Mouse (Mus musculus) limb, embryonic 14.5 days (tissue): Measurements from ENCODE around the gene Prmt9. TPM values are rescaled to one million over a fixed set of nuclear protein-coding genes. Genes with fewer than 3 reads are reported as not detected.

Source experiments
- ATAC-seq: fragments of 200-750 bp; cut with Nextera tagmentation; 2 replicates; pipeline ENCODE4 v1.8.0; 2017; ENCODE audit warnings: low read depth, moderate number of reproducible peaks, moderate TSS enrichment; ENCODE audit not compliant: low FRiP score
- DNase-seq: peaks from one replicate; pipeline ENCODE4 v3.0.0-alpha.2; 2015; ENCODE audit warnings: low spot score
- H3K27ac ChIP-seq: fragments of 300-500 bp; sonication (generic); replicated peaks from 2 replicates; pipeline ENCODE4 v1.5.1; 2014; ENCODE audit warnings: low read depth, mild to moderate bottlenecking, low read length, moderate library complexity, mixed read lengths
- H3K27me3 ChIP-seq: fragments of 300-500 bp; sonication (generic); 2 replicates; pipeline ENCODE4 v1.6.1; 2014; ENCODE audit warnings: low read length, mixed read lengths; ENCODE audit not compliant: control insufficient read depth, insufficient read depth
- H3K36me3 ChIP-seq: fragments of 300-500 bp; sonication (generic); 2 replicates; pipeline ENCODE4 v1.6.1; 2014; ENCODE audit warnings: mild to moderate bottlenecking, low read length, moderate library complexity, mixed read lengths; ENCODE audit not compliant: control insufficient read depth, insufficient read depth
- H3K4me1 ChIP-seq: fragments of 300-500 bp; sonication (generic); 2 replicates; pipeline ENCODE4 v1.6.1; 2014; ENCODE audit warnings: antibody characterized with exemption, low read length, mixed read lengths; ENCODE audit not compliant: control insufficient read depth, insufficient read depth
- H3K4me2 ChIP-seq: fragments of 300-500 bp; sonication (generic); replicated peaks from 2 replicates; pipeline ENCODE4 v1.6.1; 2014; ENCODE audit warnings: low read depth, mild to moderate bottlenecking, low read length, moderate library complexity; ENCODE audit not compliant: severe bottlenecking
- H3K4me3 ChIP-seq: fragments of 300-500 bp; sonication (generic); replicated peaks from 2 replicates; pipeline ENCODE4 v1.5.1; 2014; ENCODE audit warnings: low read length
- H3K9ac ChIP-seq: fragments of 300-500 bp; sonication (generic); 2 replicates; pipeline ENCODE4 v1.6.1; 2014; ENCODE audit warnings: mild to moderate bottlenecking, low read depth, low read length, moderate library complexity; ENCODE audit not compliant: severe bottlenecking
- H3K9me3 ChIP-seq: fragments of 300-500 bp; sonication (generic); 2 replicates; pipeline ENCODE4 v1.6.1; 2016; ENCODE audit warnings: low read length; ENCODE audit not compliant: control insufficient read depth
- POLR2A ChIP-seq: fragments of 200-500 bp; IDR thresholded peaks from 2 replicates; pipeline ENCODE4 v1.8.0; 2012; ENCODE audit warnings: inconsistent platforms, mild to moderate bottlenecking, moderate library complexity, borderline replicate concordance; ENCODE audit not compliant: insufficient read depth, insufficient read length; ENCODE audit errors: extremely low read depth
- WGBS: fragments of 180-500 bp; shearing (Covaris S2); extraction: QIAGEN DNeasy Blood & Tissue Kit; methylation state at CpG from one replicate; pipeline ENCODE4 v1.1.7; 2014; 5-methylcytosine and 5-hydroxymethylcytosine counted together
- polyA plus RNA-seq, 2 experiments: library from polyadenylated mRNA; depleted of rRNA in 1 of 2; stranded (reverse) in 1 of 2; unstranded in 1 of 2; fragments of >200 nt; fragmentation: Nextera tagmentation in 1 of 2; extraction: Ambion mirVana in 1 of 2; gene quantifications; 2 replicates each; pipeline versions ENCODE4 v1.2.1 to v1.2.3; 2012 to 2014

The Prmt9 gene
- polyA plus RNA-seq, 2 experiments = 17.2 to 20.4 TPM

DNA sequence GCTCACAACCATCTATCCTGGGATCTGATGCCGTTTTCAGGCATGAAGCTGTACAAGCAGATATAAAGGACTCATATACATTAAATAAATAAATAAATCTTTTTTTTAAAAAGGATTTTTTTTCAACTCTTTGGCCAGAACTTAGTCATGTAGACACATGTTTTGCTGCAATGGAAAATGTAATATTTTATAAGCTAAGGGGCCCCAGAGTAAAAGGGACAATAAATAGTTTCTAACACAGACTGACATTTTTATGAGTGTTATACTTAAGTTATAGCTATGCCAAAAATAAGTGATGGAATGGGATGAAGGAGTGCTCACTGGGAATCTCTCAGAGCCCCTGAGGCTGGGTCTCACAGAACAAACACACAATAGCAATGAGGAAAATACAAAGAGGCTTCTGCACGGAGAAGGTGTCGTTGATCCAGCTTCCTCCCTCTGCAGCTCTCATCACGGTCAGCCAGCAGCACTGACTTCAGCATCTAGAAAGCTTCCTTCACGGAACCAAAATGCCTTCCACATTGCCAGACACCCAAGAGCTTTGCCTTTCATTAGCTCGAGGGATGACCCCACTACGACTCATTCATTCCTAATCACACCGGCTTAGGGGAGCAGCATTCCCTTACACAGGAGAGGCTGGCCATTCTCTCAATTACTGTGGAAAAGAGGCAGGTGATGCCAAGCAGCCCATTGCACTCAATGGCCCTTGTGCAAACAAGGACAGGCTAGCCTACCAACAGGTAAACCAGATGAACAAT, 28.0 kb upstream of the Prmt9 start:
- H3K27me3 ChIP-seq = no peaks in the 10 kb centered on the region
- 34% methylated on average over 8 of the region's 8 CpGs for WGBS
- TF ChIP-seq POLR2A = no peak
- ATAC-seq = no peak
- no peak overlapping the region for H3K4me3 ChIP-seq
- H3K9ac ChIP-seq = no peak overlapping the region
- DNase-seq = no peak
- no peaks in the 10 kb centered on the region for H3K36me3 ChIP-seq
- H3K4me2 ChIP-seq = no peak overlapping the region
- H3K9me3 ChIP-seq = no peaks in the 10 kb centered on the region
- no peak overlapping the region for H3K27ac ChIP-seq
- peaks cover 18% of the 10 kb centered on the region for H3K4me1 ChIP-seq

DNA sequence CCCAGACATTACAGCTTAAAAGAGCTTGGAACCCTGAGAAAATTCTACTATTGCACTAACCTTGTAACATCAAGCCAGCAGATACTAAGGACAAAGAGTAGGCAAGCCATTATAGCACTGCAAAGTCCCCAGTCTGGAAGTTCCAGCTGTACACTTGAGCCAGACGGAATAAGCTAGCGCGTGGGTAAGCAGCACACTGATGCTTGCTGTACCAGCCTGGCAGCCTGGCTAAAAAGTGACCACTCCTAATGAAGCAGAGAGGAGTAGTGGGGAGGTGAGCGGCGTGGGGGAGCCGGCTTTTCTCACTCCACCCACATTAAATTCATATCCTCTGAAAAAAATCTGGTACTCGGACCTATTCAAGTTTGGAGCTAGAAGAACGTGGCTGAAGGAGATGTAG, 26.2 kb upstream of the Prmt9 start:
- ATAC-seq (no peak), DNase-seq (no peak)
- Histone ChIP-seq H3K4me3 (no peak overlapping the region), H3K4me1 (peaks cover 13% of the 10 kb centered on the region; the same call in 1 of the 2 replicates), H3K27me3 (no peaks in the 10 kb centered on the region), H3K36me3 (no peaks in the 10 kb centered on the region), H3K9me3 (no peaks in the 10 kb centered on the region), H3K4me2 (no peak overlapping the region), H3K9ac (no peak overlapping the region), H3K27ac (no peak overlapping the region)
- no peak for TF ChIP-seq POLR2A
- WGBS = 60% methylated on average over 8 of the region's 8 CpGs

DNA sequence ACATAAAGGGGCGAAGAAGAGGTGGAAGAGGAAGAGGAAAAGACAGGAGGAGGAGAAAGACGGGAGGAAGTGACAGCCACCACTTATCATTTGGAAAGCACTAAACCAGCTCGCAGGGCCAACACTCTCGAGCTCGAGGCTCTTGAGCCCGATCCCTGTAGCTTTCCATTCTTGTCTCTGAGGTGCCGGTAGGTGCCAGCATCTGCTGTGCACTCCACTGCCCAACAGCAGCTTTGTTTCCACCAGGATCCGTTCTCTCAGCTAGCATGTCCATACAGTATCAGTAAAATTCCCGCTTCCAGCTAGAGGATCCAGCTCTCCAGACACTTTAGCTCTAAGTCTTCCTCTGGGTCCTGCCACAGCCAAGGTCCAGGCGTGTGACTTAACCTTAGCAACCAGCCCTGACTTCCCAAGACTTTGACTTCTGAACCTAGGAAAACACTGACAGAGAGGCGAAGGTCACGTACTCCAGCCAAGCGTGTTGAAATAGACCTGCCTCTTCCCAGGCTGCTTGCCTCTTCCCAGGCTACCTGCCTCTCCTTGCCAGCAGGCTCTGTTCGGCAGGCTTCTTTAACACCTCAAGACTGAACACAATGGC, 25.1 kb upstream of the Prmt9 start:
- ATAC-seq (no peak), DNase-seq (no peak)
- Histone ChIP-seq H3K36me3 (no peaks in the 10 kb centered on the region), H3K9ac (no peak overlapping the region), H3K4me2 (no peak overlapping the region), H3K4me1 (peaks cover 8% of the 10 kb centered on the region; the same call in 1 of the 2 replicates), H3K9me3 (no peaks in the 10 kb centered on the region), H3K4me3 (no peak overlapping the region), H3K27ac (no peak overlapping the region), H3K27me3 (no peaks in the 10 kb centered on the region)
- TF ChIP-seq POLR2A = no peak
- 65% methylated on average over 14 of the region's 14 CpGs for WGBS

DNA sequence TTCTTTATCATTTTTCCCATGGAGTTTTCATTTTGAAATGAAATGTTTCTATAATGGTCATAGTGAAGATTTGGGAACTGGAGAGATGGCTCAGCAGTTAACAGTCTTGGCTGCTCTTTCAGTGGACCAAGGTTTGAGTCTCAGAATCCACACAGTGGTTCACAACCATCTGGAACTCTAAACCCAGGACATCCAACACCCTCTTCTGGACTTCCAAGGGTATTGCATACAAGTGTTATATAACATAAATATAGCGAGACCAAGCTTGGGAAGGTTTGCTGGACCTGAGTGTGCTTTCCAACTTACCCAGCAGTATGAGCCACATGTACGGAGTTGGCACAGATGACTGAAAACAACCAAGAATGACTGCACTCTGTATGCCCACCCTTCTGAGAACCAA, 24.3 kb upstream of the Prmt9 start:
- no peak for TF ChIP-seq POLR2A
- no peak overlapping the region for H3K9ac ChIP-seq
- ATAC-seq (no peak), DNase-seq (no peak)
- no peak overlapping the region for H3K4me3 ChIP-seq
- H3K27ac ChIP-seq = no peak overlapping the region
- no peaks in the 10 kb centered on the region for H3K27me3 ChIP-seq
- no peak overlapping the region for H3K4me2 ChIP-seq
- peaks cover 5% of the 10 kb centered on the region; the same call in 1 of the 2 replicates for H3K4me1 ChIP-seq
- H3K36me3 ChIP-seq = no peaks in the 10 kb centered on the region
- no peaks in the 10 kb centered on the region for H3K9me3 ChIP-seq
- 96% methylated on average over 2 of the region's 2 CpGs for WGBS

DNA sequence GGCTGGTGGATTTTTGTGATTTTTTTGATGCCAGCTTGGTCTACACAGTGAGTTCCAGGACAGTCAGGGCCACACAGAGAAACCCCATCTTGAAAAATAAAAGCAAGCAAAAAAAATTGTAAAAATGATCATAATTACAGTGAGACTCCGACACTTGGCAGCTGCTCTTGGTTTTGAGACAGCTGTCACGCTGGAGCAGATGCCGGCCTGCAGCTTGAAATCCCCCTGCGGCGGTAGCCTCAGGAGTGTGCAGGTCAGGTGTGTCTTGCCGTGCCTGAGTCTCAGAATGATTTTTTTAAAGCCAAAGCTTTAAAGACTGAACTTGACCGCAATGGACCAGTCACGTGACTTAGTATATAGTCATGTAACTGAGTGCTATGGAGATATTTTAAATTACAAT, 23.1 kb upstream of the Prmt9 start:
- no peaks in the 10 kb centered on the region for H3K36me3 ChIP-seq
- 54% methylated on average over 8 of the region's 8 CpGs for WGBS
- H3K27me3 ChIP-seq = no peaks in the 10 kb centered on the region
- H3K4me1 ChIP-seq = peaks cover 4% of the 10 kb centered on the region; the same call in 1 of the 2 replicates
- H3K27ac ChIP-seq = no peak overlapping the region
- H3K9ac ChIP-seq = no peak overlapping the region
- no peak for ATAC-seq
- DNase-seq = no peak
- no peaks in the 10 kb centered on the region for H3K9me3 ChIP-seq
- TF ChIP-seq POLR2A = no peak
- no peak overlapping the region for H3K4me2 ChIP-seq
- no peak overlapping the region for H3K4me3 ChIP-seq
